Mouse (Mus musculus): ENCODE data around the gene Pdk1. TPM values are rescaled to one million over a fixed set of nuclear protein-coding genes. Genes with fewer than 3 reads are reported as not detected.
"Not testable (repeated sequence)": the region's sequence is repeated elsewhere in the genome, so short reads cannot be mapped to it uniquely, and the experiment has no call there.

Gene Pdk1
- polyA plus RNA-seq, 1 experiment from 2014 or later: 40.3 TPM

GRCm38 (mm10) chr2:71897420-71897819 is 24.4 kb downstream of the Pdk1 start:
- ATAC-seq (ENCODE audit: insufficient read depth): no peak
- Histone ChIP-seq H3K9me3 (replicated peaks) (no peaks in the 10 kb centered on the region), H3K36me3 (replicated peaks) (peaks cover 80% of the 10 kb centered on the region), H3K4me2 (no peak overlapping the region), H3K27ac (replicated peaks) (no peak overlapping the region), H3K27me3 (no peaks in the 10 kb centered on the region), H3K4me3 (replicated peaks) (no peak overlapping the region), H3K9ac (no peak overlapping the region), H3K4me1 (replicated peaks) (no peaks in the 10 kb centered on the region)
- WGBS (ENCODE audit: insufficient replicate concordance): 80% methylated on average over 12 of the region's 12 CpGs

- 46% methylated on average over 8 of the region's 8 CpGs for WGBS (ENCODE audit: insufficient replicate concordance)
- H3K27ac ChIP-seq (replicated peaks): no peak overlapping the region
- peaks cover 71% of the 10 kb centered on the region for H3K36me3 ChIP-seq (replicated peaks)
- H3K27me3 ChIP-seq: no peaks in the 10 kb centered on the region
- no peak overlapping the region for H3K4me2 ChIP-seq
- no peak overlapping the region for H3K9ac ChIP-seq
- H3K4me3 ChIP-seq (replicated peaks): no peak overlapping the region
- H3K4me1 ChIP-seq (replicated peaks): no peaks in the 10 kb centered on the region
- ATAC-seq (ENCODE audit: insufficient read depth): no peak
- no peaks in the 10 kb centered on the region for H3K9me3 ChIP-seq (replicated peaks)
Observed at GRCm38 (mm10) chr2:71898335-71898856, 25.4 kb downstream of the Pdk1 start.

- Histone ChIP-seq H3K27ac (replicated peaks) (no peak overlapping the region), H3K36me3 (replicated peaks) (peaks cover 62% of the 10 kb centered on the region), H3K4me3 (replicated peaks) (no peak overlapping the region), H3K27me3 (no peaks in the 10 kb centered on the region), H3K4me1 (replicated peaks) (no peaks in the 10 kb centered on the region), H3K9me3 (replicated peaks) (no peaks in the 10 kb centered on the region), H3K4me2 (no peak overlapping the region), H3K9ac (no peak overlapping the region)
- ATAC-seq (ENCODE audit: insufficient read depth): no peak
- 76% methylated on average over 15 of the region's 15 CpGs for WGBS (ENCODE audit: insufficient replicate concordance)
Observed at GRCm38 (mm10) chr2:71899886-71900285, 26.9 kb downstream of the Pdk1 start.

- Histone ChIP-seq H3K27ac (replicated peaks) (no peak overlapping the region), H3K4me2 (no peak overlapping the region), H3K4me1 (replicated peaks) (no peaks in the 10 kb centered on the region), H3K4me3 (replicated peaks) (no peak overlapping the region), H3K9me3 (replicated peaks) (no peaks in the 10 kb centered on the region), H3K9ac (no peak overlapping the region), H3K36me3 (replicated peaks) (peaks cover 13% of the 10 kb centered on the region), H3K27me3 (no peaks in the 10 kb centered on the region)
- ATAC-seq (ENCODE audit: insufficient read depth): no peak
- 73% methylated on average over 7 of the region's 7 CpGs for WGBS (ENCODE audit: insufficient replicate concordance)
Observed at GRCm38 (mm10) chr2:71905154-71905553, 32.1 kb downstream of the Pdk1 start.

GRCm38 (mm10) chr2:71906356-71906755 is 33.3 kb downstream of the Pdk1 start:
- not testable (repeated sequence) for H3K9ac ChIP-seq; H3K4me1 ChIP-seq (replicated peaks); H3K4me3 ChIP-seq (replicated peaks); H3K9me3 ChIP-seq (replicated peaks); H3K4me2 ChIP-seq; H3K27ac ChIP-seq (replicated peaks); H3K27me3 ChIP-seq; ATAC-seq (ENCODE audit: insufficient read depth); H3K36me3 ChIP-seq (replicated peaks)
- 69% methylated on average over 8 of the region's 8 CpGs for WGBS (ENCODE audit: insufficient replicate concordance)

- H3K4me1 ChIP-seq (replicated peaks): no peaks in the 10 kb centered on the region
- H3K4me3 ChIP-seq (replicated peaks): no peak overlapping the region
- no peak overlapping the region for H3K9ac ChIP-seq
- H3K36me3 ChIP-seq (replicated peaks): no peaks in the 10 kb centered on the region
- WGBS (ENCODE audit: insufficient replicate concordance): 58% methylated on average over 10 of the region's 10 CpGs
- no peaks in the 10 kb centered on the region for H3K27me3 ChIP-seq
- no peaks in the 10 kb centered on the region for H3K9me3 ChIP-seq (replicated peaks)
- no peak for ATAC-seq (ENCODE audit: insufficient read depth)
- H3K27ac ChIP-seq (replicated peaks): no peak overlapping the region
- H3K4me2 ChIP-seq: no peak overlapping the region
Observed at GRCm38 (mm10) chr2:71913911-71914310, 40.9 kb downstream of the Pdk1 start.

- no peak overlapping the region for H3K27ac ChIP-seq (replicated peaks)
- ATAC-seq (ENCODE audit: insufficient read depth): no peak
- no peaks in the 10 kb centered on the region for H3K9me3 ChIP-seq (replicated peaks)
- H3K4me3 ChIP-seq (replicated peaks): no peak overlapping the region
- no peaks in the 10 kb centered on the region for H3K36me3 ChIP-seq (replicated peaks)
- H3K27me3 ChIP-seq: no peaks in the 10 kb centered on the region
- H3K4me2 ChIP-seq: no peak overlapping the region
- no peaks in the 10 kb centered on the region for H3K4me1 ChIP-seq (replicated peaks)
- 66% methylated on average over 11 of the region's 11 CpGs for WGBS (ENCODE audit: insufficient replicate concordance)
- no peak overlapping the region for H3K9ac ChIP-seq
Observed at GRCm38 (mm10) chr2:71919227-71919647, 46.2 kb downstream of the Pdk1 start.

GRCm38 (mm10) chr2:71924931-71925330 is 51.9 kb downstream of the Pdk1 start:
- H3K4me2 ChIP-seq; H3K36me3 ChIP-seq (replicated peaks); H3K9ac ChIP-seq; H3K4me1 ChIP-seq (replicated peaks); H3K9me3 ChIP-seq (replicated peaks); H3K27me3 ChIP-seq; ATAC-seq (ENCODE audit: insufficient read depth); H3K4me3 ChIP-seq (replicated peaks); H3K27ac ChIP-seq (replicated peaks): not testable (repeated sequence)
- 77% methylated on average over 2 of the region's 2 CpGs for WGBS (ENCODE audit: insufficient replicate concordance)

- 81% methylated on average over 8 of the region's 8 CpGs for WGBS (ENCODE audit: insufficient replicate concordance)
- ATAC-seq (ENCODE audit: insufficient read depth): no peak
- Histone ChIP-seq H3K27ac (replicated peaks) (no peak overlapping the region), H3K36me3 (replicated peaks) (no peaks in the 10 kb centered on the region), H3K4me3 (replicated peaks) (no peak overlapping the region), H3K9me3 (replicated peaks) (no peaks in the 10 kb centered on the region), H3K9ac (no peak overlapping the region), H3K4me2 (no peak overlapping the region), H3K27me3 (no peaks in the 10 kb centered on the region), H3K4me1 (replicated peaks) (no peaks in the 10 kb centered on the region)
Observed at GRCm38 (mm10) chr2:71934046-71934445, 61.0 kb downstream of the Pdk1 start.

GRCm38 (mm10) chr2:71936711-71937110 is 63.7 kb downstream of the Pdk1 start:
- H3K36me3 ChIP-seq (replicated peaks): no peaks in the 10 kb centered on the region
- no peak overlapping the region for H3K27ac ChIP-seq (replicated peaks)
- no peaks in the 10 kb centered on the region for H3K9me3 ChIP-seq (replicated peaks)
- H3K9ac ChIP-seq: no peak overlapping the region
- H3K27me3 ChIP-seq: no peaks in the 10 kb centered on the region
- no peak overlapping the region for H3K4me3 ChIP-seq (replicated peaks)
- no peak for ATAC-seq (ENCODE audit: insufficient read depth)
- WGBS (ENCODE audit: insufficient replicate concordance): 50% methylated on average over 1 of the region's 1 CpGs
- H3K4me1 ChIP-seq (replicated peaks): no peaks in the 10 kb centered on the region
- H3K4me2 ChIP-seq: no peak overlapping the region

GRCm38 (mm10) chr2:71937649-71938308 is 64.8 kb downstream of the Pdk1 start:
- no peaks in the 10 kb centered on the region for H3K4me1 ChIP-seq (replicated peaks)
- no peaks in the 10 kb centered on the region for H3K9me3 ChIP-seq (replicated peaks)
- no peaks in the 10 kb centered on the region for H3K36me3 ChIP-seq (replicated peaks)
- no peak overlapping the region for H3K4me3 ChIP-seq (replicated peaks)
- H3K27me3 ChIP-seq: no peaks in the 10 kb centered on the region
- no peak for ATAC-seq (ENCODE audit: insufficient read depth)
- H3K4me2 ChIP-seq: no peak overlapping the region
- no peak overlapping the region for H3K9ac ChIP-seq
- no peak overlapping the region for H3K27ac ChIP-seq (replicated peaks)
- 76% methylated on average over 3 of the region's 3 CpGs for WGBS (ENCODE audit: insufficient replicate concordance)

Data from liver, embryonic 15.5 days (tissue).